Mouse (Mus musculus): ENCODE data around the gene Tmem87a. TPM values are rescaled to one million over a fixed set of nuclear protein-coding genes. Genes with fewer than 3 reads are reported as not detected.

Gene Tmem87a
- total RNA-seq, 2 experiments from 2014 or later, result 19.3 to 37.3 TPM

DNA sequence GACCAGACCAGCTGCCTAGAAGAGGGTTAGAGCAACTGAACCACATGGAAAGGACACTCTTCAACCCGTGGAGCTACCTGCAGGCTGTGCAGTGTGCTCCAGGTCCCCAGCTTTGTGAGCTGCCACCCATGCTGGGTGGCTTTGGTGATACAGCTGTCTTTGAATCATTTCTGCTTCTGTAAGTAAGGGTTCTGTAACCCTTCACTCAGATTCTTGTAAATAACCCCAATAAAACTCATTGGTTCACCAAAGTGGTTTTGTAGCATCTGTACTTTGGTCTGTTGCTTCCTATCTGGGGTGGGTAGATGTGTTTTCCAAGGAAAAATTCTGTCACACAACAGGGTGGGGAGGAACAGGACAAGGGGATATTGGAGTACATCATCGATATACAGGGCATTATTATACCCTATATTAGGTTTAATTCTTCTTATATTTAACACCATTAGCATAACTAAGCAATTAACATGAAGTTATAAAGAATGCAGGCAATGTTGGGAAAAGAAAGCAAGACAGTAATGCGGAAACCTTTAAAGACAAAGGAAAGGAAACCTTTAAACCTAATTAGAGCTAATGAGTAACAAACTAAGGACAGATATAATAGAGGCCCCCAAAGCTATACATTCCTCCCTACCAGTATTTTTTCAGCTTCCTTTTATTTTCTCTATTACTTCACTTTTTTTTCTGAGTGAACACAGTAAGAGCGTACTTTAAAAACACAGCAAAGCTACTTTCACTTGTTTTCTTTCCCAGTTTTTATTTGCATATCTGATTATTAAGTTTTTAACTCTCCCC is 36.3 kb downstream of the Tmem87a start:
- ATAC-seq (replicated peaks; ENCODE audit: low FRiP score, poor library complexity, severe bottlenecking), result no peak

DNA sequence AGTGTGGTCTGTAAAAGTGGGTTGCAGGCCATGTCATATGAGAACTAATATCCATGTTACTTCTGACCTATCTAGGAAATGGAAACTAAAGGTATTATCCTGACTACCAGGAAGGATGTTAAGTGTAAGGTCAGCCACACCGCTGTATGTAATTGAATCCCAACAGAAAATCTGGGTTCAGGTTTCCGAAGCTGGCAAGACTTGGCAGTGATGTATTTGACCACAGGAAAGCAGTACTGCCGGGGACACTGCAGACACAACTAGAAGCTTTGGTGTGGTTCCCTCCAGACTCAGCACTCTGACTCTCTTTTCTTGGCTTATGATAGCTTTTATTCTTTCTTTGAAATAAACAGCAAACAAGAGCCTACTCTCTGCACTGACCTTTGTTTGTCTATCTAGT is 37.4 kb downstream of the Tmem87a start:
- no peak for ATAC-seq (replicated peaks; ENCODE audit: low FRiP score, poor library complexity, severe bottlenecking)

DNA sequence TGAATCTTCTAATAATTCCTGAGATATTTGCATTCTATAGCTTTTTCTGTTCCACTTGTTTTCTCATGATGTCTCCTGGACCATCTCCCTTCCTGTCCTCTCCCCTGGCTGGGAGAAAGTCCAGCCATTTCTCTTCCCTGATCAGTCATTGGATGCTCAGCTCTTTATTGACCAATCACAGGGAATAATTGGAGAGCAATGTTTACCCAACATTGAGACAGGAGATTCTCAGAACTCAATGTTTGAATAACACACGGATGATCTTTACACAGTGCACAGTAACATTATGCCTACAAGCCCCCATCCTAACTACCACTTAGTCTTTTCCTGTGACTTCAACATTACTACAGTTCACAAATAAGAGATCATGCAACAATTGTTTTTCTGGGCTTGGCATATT is 43.5 kb downstream of the Tmem87a start:
- ATAC-seq (replicated peaks; ENCODE audit: low FRiP score, poor library complexity, severe bottlenecking), result no peak

DNA sequence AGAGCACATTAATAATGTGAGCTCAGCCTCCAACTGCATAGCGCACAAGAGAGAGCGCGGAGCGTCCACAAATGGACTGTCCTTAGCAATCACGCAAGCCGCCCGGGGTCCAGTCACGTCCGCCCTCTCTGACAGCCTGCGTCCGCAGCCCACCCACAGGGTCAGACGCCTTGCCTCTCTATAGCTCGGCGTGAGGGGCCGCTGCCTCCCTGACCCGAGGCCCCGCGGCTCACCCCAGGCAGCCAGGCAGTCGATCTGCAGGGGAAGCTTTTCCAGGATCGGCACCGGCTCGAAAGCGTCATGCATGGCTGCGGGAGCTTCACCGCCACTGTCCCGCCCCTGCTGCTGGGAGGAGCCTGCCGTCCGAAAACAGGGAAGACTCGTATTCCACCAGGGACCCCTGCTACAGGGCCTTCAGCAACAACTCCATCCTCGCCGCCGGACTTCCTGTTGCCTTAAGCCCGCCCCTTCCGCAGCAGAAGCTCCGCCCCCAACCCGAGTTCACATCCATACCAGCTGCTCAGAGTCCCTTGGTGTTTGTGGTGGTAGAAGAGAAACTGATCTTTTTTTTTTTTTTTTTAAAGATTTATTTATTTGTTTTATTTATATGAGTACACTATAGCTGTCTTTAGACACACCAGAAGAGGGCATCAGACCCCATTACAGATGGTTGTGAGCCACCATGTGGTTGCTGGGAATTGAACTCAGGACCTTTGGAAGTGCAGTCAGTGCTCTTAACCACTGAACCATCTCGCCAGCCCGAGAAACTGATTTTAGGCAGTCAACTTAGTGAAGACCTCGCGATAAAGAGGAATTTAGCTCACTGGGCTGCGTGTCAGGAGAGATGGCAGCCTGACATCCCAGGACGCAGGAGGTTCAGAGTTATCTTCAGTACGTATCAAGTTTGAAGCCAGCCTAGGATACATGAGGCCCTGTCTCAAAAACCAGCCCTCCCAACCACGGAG is 50.9 kb downstream of the Tmem87a start, which contains the start of gene Vps39:
TSS of gene Vps39 (minus strand) at position 456 of the 965 bp plus-strand sequence.
- peak; percentile 95 for ATAC-seq (replicated peaks; ENCODE audit: low FRiP score, poor library complexity, severe bottlenecking)

DNA sequence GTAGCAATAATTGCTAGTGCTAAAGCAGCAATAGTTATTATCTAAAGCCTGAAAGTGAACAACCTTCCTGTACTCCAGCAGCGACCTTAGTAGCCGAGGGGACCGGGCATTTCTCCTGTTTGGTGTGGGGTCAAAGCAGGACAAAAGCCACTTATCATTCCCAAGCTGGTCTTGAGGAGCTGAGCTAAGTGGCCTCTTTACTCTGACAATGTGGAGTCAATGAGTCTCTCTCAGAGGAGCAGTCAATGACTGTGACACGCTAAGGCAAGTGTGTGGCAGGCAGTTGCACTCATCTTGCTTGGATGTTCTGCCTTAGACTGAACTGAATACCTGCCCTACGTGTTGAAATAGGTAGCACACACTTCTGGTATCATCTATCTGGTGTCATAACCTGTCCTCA is 52.6 kb downstream of the Tmem87a start:
- no peak for ATAC-seq (replicated peaks; ENCODE audit: low FRiP score, poor library complexity, severe bottlenecking)

DNA sequence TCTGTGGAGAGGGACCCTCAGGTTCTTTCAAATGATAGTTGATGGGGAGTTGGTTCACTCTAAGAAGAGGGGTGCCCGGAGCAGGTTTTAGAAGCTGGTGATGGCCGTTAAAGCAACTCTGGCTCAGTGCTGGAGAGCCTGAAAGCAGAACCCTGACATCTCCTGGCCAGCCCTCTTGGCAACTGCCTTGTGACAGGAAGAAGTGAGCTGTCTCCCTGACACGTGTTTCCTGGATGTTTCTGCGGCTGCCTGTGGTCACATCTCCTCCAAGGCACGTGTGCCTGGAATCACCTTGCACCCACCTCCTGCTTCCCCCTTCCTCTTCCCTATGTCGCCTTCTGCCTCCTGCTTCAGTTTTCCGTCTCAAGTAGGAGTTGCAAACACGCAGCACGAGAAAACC is 55.8 kb downstream of the Tmem87a start:
- ATAC-seq (replicated peaks; ENCODE audit: low FRiP score, poor library complexity, severe bottlenecking), result no peak

DNA sequence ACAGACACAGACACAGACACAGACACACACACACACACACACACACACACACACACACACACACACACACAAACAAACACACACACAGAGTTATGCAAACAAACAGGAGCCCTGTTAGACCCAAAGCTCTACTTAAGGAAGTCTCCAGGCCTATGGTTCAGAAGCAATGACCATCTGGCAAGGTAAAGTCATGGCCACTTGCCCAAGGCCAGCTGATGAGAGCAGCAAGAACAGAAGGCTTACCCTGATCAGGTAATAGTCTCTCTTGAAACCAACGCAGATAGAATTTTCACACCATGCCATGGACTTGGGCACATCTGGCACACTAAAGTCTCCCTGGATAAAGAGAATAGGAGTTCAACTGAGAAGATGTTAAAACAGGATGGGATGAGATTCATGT is 62.2 kb downstream of the Tmem87a start:
- ATAC-seq (replicated peaks; ENCODE audit: low FRiP score, poor library complexity, severe bottlenecking), result no peak

DNA sequence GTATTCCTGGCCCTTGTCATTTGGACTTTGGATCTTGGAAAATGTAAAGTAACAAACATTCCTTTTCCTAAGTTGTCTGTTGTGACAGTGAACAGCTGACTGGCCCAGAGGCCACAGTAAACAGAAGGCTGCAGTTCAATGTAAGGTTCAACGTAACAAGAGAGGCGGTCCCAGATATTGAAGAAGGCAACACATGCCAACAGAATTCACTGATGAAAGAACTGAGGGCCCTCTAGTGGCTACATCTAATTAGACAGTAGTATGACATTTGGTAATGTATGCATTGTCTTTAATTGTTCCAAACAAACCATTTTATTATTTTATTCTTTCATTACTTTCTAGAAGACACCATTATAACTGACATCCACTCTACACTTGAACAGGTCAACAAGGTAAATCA is 66.0 kb downstream of the Tmem87a start:
- no peak for ATAC-seq (replicated peaks; ENCODE audit: low FRiP score, poor library complexity, severe bottlenecking)

DNA sequence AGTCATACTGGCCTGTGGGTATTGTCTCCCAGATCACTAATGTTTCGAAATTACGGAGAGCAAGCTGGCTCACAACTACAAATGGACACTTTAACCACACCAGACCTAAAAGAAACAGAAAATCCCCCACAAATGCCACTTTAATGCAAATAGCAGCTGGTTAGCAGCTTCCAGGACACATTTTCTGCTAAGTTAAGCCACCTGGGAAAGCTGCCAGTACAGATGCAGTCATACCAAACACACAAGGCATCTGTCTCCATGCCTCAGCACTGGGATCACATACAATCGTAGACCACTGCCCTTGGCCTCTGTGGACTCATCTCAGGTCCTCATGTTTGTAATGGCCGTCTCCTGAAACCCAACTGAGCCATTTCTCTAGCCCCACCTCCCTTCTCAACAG is 72.3 kb downstream of the Tmem87a start:
- no peak for ATAC-seq (replicated peaks; ENCODE audit: low FRiP score, poor library complexity, severe bottlenecking)

DNA sequence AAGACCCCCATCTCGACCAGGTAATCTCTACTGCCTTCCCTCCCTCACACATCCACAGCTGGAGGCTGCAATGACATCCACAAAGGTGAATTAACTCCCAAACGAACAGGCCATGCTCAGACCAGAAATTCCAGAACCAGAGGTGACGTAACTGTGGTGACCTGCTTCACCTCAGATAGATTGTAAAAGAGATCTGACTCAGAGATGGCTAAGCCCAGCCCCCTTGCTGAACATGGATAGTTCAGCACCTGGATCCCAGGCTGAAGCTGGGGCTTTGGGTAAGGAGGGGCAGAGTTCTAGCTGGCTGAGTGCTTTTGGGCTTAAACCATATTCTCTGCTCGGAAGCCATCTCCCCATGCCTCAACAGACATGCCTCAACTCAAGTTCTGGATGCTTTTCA is 88.8 kb downstream of the Tmem87a start:
- no peak for ATAC-seq (replicated peaks; ENCODE audit: low FRiP score, poor library complexity, severe bottlenecking)

DNA sequence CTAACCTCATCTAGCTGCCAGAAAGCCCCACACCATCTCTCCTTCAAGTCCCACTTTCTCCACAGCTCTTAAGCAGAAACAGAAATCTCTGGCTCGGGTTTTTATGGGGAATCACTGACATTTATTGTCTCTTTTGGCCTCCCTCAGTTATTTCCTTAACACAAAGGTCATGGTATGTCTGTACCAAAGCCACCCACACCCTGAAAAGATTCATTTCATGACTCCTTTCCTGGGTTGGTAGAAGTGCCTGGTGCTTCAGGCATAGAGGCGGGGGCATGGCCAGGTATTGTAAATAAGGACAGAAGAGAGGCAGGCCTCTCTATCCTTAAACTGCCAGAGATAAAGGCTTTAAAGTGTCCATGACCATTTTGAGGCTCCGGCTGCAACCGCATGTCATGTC is 89.4 kb downstream of the Tmem87a start:
- ATAC-seq (replicated peaks; ENCODE audit: low FRiP score, poor library complexity, severe bottlenecking), result no peak

DNA sequence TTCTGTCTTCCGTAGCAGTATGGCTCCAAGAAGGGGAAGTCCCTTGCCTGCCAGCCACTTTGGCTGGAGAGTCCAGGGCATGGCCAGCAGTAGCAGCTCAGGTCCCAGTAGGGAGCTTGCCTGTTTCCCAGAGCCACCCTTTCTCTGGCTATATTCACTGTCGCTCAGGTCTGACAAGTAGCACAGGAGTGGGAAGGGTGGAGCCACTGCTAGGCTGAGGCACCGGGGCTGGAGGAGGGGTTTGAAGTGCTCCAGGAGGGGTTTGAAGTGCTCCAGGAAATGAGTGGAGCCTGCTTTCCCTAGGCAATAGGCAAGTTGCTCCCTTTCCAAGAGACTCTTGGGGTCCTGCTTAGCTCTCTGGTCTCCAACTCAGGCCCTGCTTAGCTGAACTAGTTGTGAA is 89.9 kb downstream of the Tmem87a start, which contains the start of gene Pla2g4f:
TSS of gene Pla2g4f (minus strand) at position 190 of the 400 bp plus-strand sequence.
- no peak for ATAC-seq (replicated peaks; ENCODE audit: low FRiP score, poor library complexity, severe bottlenecking)

DNA sequence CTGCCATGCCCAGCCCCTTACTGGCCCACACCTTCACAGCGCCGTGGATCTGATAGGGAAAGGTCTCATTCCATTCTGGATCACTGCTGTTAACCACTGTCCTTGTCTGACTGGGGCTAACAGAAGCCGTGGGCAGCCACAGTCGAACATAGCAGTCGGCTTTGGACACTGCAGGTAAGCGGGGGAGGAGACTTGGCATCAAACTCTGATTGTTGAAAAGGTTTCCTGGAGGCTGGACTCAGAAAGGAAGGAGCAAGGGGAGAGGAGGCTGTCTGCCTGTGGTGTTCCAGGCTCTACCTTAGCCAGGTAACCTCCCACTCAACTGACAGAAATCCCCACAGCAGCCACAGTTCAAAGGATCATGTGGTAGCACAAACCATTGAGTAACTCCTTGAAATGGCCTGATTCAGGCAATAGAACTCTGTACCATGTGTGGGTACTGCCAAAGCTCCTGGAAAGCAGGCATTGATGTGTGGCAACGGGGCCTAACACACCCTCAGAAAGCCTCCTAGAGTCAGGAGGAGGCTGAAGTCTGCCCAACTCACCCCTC is 91.6 kb downstream of the Tmem87a start:
- ATAC-seq (replicated peaks; ENCODE audit: low FRiP score, poor library complexity, severe bottlenecking), result no peak

Other genes starting within 250 kb of the Tmem87a start
- 10.8 and 12.6 TPM in 2 replicates for gene Ehd4, start 249.5 kb downstream of the Tmem87a start, total RNA-seq (2015; ENCODE audit: low replicate concordance)
- gene Ehd4, start 249.5 kb downstream of the Tmem87a start, total RNA-seq (2017; ENCODE audit: low replicate concordance), result 7.8 and 9.5 TPM in 2 replicates
- not detected in 2 replicates for gene Pla2g4e, start 158.8 kb downstream of the Tmem87a start, total RNA-seq (2015; ENCODE audit: low replicate concordance)
- gene Pla2g4e, start 158.8 kb downstream of the Tmem87a start, total RNA-seq (2017; ENCODE audit: low replicate concordance), result not detected in 2 replicates
- not detected in 2 replicates for gene Pla2g4d, start 114.9 kb downstream of the Tmem87a start, total RNA-seq (2015; ENCODE audit: low replicate concordance)
- gene Pla2g4d, start 114.9 kb downstream of the Tmem87a start, total RNA-seq (2017; ENCODE audit: low replicate concordance), result not detected in 2 replicates
- not detected in 2 replicates for gene Pla2g4f, start 89.9 kb downstream of the Tmem87a start, total RNA-seq (2015; ENCODE audit: low replicate concordance)
- gene Pla2g4f, start 89.9 kb downstream of the Tmem87a start, total RNA-seq (2017; ENCODE audit: low replicate concordance), result not detected in 2 replicates
- 9.0 and 33.5 TPM in 2 replicates for gene Vps39, start 51.0 kb downstream of the Tmem87a start, total RNA-seq (2015; ENCODE audit: low replicate concordance)
- gene Vps39, start 51.0 kb downstream of the Tmem87a start, total RNA-seq (2017; ENCODE audit: low replicate concordance), result 24.7 and 25.5 TPM in 2 replicates
- 15.5 and 18.7 TPM in 2 replicates for gene Ganc, start 217 bp downstream of the Tmem87a start, total RNA-seq (2015; ENCODE audit: low replicate concordance)
- gene Ganc, start 217 bp downstream of the Tmem87a start, total RNA-seq (2017; ENCODE audit: low replicate concordance), result 13.4 and 21.8 TPM in 2 replicates
- gene Capn3, start 51.9 kb upstream of the Tmem87a start, total RNA-seq (2015; ENCODE audit: low replicate concordance), result not detected in 2 replicates
- not detected in 2 replicates for gene Capn3, start 51.9 kb upstream of the Tmem87a start, total RNA-seq (2017; ENCODE audit: low replicate concordance)
- 15.9 and 36.4 TPM in 2 replicates for gene Zfp106, start 159.7 kb upstream of the Tmem87a start, total RNA-seq (2015; ENCODE audit: low replicate concordance)
- 22.2 and 43.4 TPM in 2 replicates for gene Zfp106, start 159.7 kb upstream of the Tmem87a start, total RNA-seq (2017; ENCODE audit: low replicate concordance)
- gene Snap23, start 163.6 kb upstream of the Tmem87a start, total RNA-seq (2015; ENCODE audit: low replicate concordance), result 41.1 and 46.5 TPM in 2 replicates
- gene Snap23, start 163.6 kb upstream of the Tmem87a start, total RNA-seq (2017; ENCODE audit: low replicate concordance), result 50.7 and 91.2 TPM in 2 replicates
- 2.5 and 16.9 TPM in 2 replicates for gene Haus2, start 205.3 kb upstream of the Tmem87a start, total RNA-seq (2015; ENCODE audit: low replicate concordance)
- 8.4 and 11.9 TPM in 2 replicates for gene Haus2, start 205.3 kb upstream of the Tmem87a start, total RNA-seq (2017; ENCODE audit: low replicate concordance)
- 10.5 and 33.9 TPM in 2 replicates for gene Lrrc57, start 205.4 kb upstream of the Tmem87a start, total RNA-seq (2015; ENCODE audit: low replicate concordance)
- gene Lrrc57, start 205.4 kb upstream of the Tmem87a start, total RNA-seq (2017; ENCODE audit: low replicate concordance), result 12.3 and 30.9 TPM in 2 replicates
- gene Stard9, start 225.0 kb upstream of the Tmem87a start, total RNA-seq (2015; ENCODE audit: low replicate concordance), result 3.2 and 3.8 TPM in 2 replicates
- gene Stard9, start 225.0 kb upstream of the Tmem87a start, total RNA-seq (2017; ENCODE audit: low replicate concordance), result 1.5 and 1.7 TPM in 2 replicates

Measured in erythroid progenitor cell, adult 5-6 weeks (primary cell).